Mouse (Mus musculus): Measurements from ENCODE around the gene Tank.

GRCm38 (mm10) chr2:61545666-61546065 lies 32.7 kb upstream of the Tank start:
- TF ChIP-seq POLR2A (IDR thresholded peaks at IDR 0.05; ENCODE audit: extremely low read depth, insufficient read depth, low read length) (no peak), CTCF (IDR thresholded peaks at IDR 0.05; ENCODE audit: low read depth, low read length) (no peak)

Data from liver, adult 2 months (tissue).